Mouse (Mus musculus) heart, embryonic 16.5 days (tissue): ENCODE data around the gene G530012D18Rik. TPM values are rescaled to one million over a fixed set of nuclear protein-coding genes. Genes with fewer than 3 reads are reported as not detected.
"Not testable (repeated sequence)": the region's sequence is repeated elsewhere in the genome, so short reads cannot be mapped to it uniquely, and the experiment has no call there.

Source experiments
- ATAC-seq: fragments of 200-750 bp; cut with Nextera tagmentation; replicated peaks from 2 replicates; pipeline ENCODE4 v1.8.0; 2017; ENCODE audit warnings: moderate number of reproducible peaks; ENCODE audit not compliant: insufficient read depth, low FRiP score; ENCODE audit errors: extremely low read depth
- H3K27ac ChIP-seq: fragments of 300-500 bp; sonication (generic); 2 replicates; pipeline ENCODE4 v1.5.1; 2014; ENCODE audit warnings: mild to moderate bottlenecking, low read length, control low read depth, moderate library complexity
- H3K27me3 ChIP-seq: fragments of 300-500 bp; sonication (generic); 2 replicates; pipeline ENCODE4 v1.6.1; 2014; ENCODE audit warnings: low read length, mixed read lengths; ENCODE audit not compliant: control insufficient read depth, insufficient read depth
- H3K36me3 ChIP-seq: fragments of 300-500 bp; sonication (generic); 2 replicates; pipeline ENCODE4 v1.6.1; 2014; ENCODE audit not compliant: control insufficient read depth, insufficient read depth
- H3K4me1 ChIP-seq: fragments of 300-500 bp; sonication (generic); 2 replicates; pipeline ENCODE4 v1.6.1; 2014; ENCODE audit warnings: low read length, mixed read lengths; ENCODE audit not compliant: control insufficient read depth, insufficient read depth
- H3K4me2 ChIP-seq: fragments of 300-500 bp; sonication (generic); 2 replicates; pipeline ENCODE4 v1.6.1; 2014; ENCODE audit warnings: low read depth, mild to moderate bottlenecking, control low read depth, low read length
- H3K4me3 ChIP-seq: fragments of 300-500 bp; sonication (generic); 2 replicates; pipeline ENCODE4 v1.5.1; 2014; ENCODE audit warnings: mild to moderate bottlenecking, control low read depth, low read length
- H3K9ac ChIP-seq: fragments of 300-500 bp; sonication (generic); 2 replicates; pipeline ENCODE4 v1.6.1; 2014; ENCODE audit warnings: low read length, control low read depth
- H3K9me3 ChIP-seq: fragments of 300-500 bp; sonication (generic); replicated peaks from 2 replicates; pipeline ENCODE4 v1.6.1; 2016; ENCODE audit warnings: low read length; ENCODE audit not compliant: control insufficient read depth
- WGBS: fragments of 180-500 bp; shearing (Covaris S2); extraction: QIAGEN DNeasy Blood & Tissue Kit; methylation state at CpG from one replicate; pipeline ENCODE4 v1.1.7; 2014; 5-methylcytosine and 5-hydroxymethylcytosine counted together
- polyA plus RNA-seq: library from polyadenylated mRNA; unstranded; fragments of >200 nt; fragmentation: Nextera tagmentation; extraction: Ambion mirVana; gene quantifications from 2 replicates; pipeline ENCODE4 v1.2.1, GENCODE M21; 2015

G530012D18Rik gene
- polyA plus RNA-seq, 1 experiment from 2014 or later = not detected

GRCm38 (mm10) chr1:85580148-85580534, 4.7 kb downstream of the G530012D18Rik start:
- not testable (repeated sequence) for H3K4me2 ChIP-seq, H3K4me1 ChIP-seq, H3K36me3 ChIP-seq, H3K9ac ChIP-seq, ATAC-seq, H3K27ac ChIP-seq, H3K4me3 ChIP-seq, H3K27me3 ChIP-seq, H3K9me3 ChIP-seq
- WGBS = 82% methylated on average over 2 of the region's 4 CpGs

- H3K9me3 ChIP-seq, H3K4me1 ChIP-seq, H3K4me2 ChIP-seq, H3K27me3 ChIP-seq, H3K27ac ChIP-seq, H3K9ac ChIP-seq, H3K36me3 ChIP-seq, ATAC-seq, H3K4me3 ChIP-seq: not testable (repeated sequence)
- WGBS = 74% methylated on average over 3 of the region's 3 CpGs
These were observed 5.1 kb downstream of the G530012D18Rik start for GRCm38 (mm10) chr1:85580578-85580977.

GRCm38 (mm10) chr1:85581518-85581917, 6.0 kb downstream of the G530012D18Rik start:
- H3K4me3 ChIP-seq, H3K27me3 ChIP-seq, H3K9ac ChIP-seq, H3K36me3 ChIP-seq, H3K4me2 ChIP-seq, H3K27ac ChIP-seq, H3K9me3 ChIP-seq, ATAC-seq, H3K4me1 ChIP-seq: not testable (repeated sequence)
- 32% methylated on average over 5 of the region's 5 CpGs for WGBS

GRCm38 (mm10) chr1:85588697-85589096, 13.2 kb downstream of the G530012D18Rik start:
- not testable (repeated sequence) for H3K27me3 ChIP-seq, H3K4me3 ChIP-seq, H3K4me1 ChIP-seq, H3K27ac ChIP-seq, H3K36me3 ChIP-seq, H3K9ac ChIP-seq, ATAC-seq, H3K4me2 ChIP-seq, H3K9me3 ChIP-seq
- WGBS = 73% methylated on average over 1 of the region's 2 CpGs

GRCm38 (mm10) chr1:85592526-85592925, 17.1 kb downstream of the G530012D18Rik start:
- not testable (repeated sequence) for H3K9me3 ChIP-seq, H3K4me2 ChIP-seq, H3K9ac ChIP-seq, H3K4me3 ChIP-seq, H3K4me1 ChIP-seq, H3K27ac ChIP-seq, ATAC-seq, H3K27me3 ChIP-seq, H3K36me3 ChIP-seq
- WGBS = 84% methylated on average over 8 of the region's 8 CpGs

- not testable (repeated sequence) for ATAC-seq, H3K4me1 ChIP-seq, H3K27me3 ChIP-seq, H3K9ac ChIP-seq, H3K4me3 ChIP-seq, H3K4me2 ChIP-seq, H3K9me3 ChIP-seq, H3K36me3 ChIP-seq, H3K27ac ChIP-seq
- WGBS = 60% methylated on average over 16 of the region's 17 CpGs
These were observed 23.0 kb downstream of the G530012D18Rik start, which contains the start of gene Sp110 for GRCm38 (mm10) chr1:85598271-85599012. Sp110 (minus strand) TSS chr1:85598817.

- not testable (repeated sequence) for ATAC-seq
- WGBS = no CpG with 5 or more reads among the region's 5 CpGs
These were observed 24.6 kb downstream of the G530012D18Rik start, which contains the start of gene Sp140 for GRCm38 (mm10) chr1:85600078-85600477. Sp140 (plus strand) TSS chr1:85600378.

GRCm38 (mm10) chr1:85600794-85601193, 25.3 kb downstream of the G530012D18Rik start:
- not testable (repeated sequence) for H3K36me3 ChIP-seq, H3K4me3 ChIP-seq, H3K9ac ChIP-seq, H3K4me1 ChIP-seq, H3K27ac ChIP-seq, H3K27me3 ChIP-seq, H3K9me3 ChIP-seq, ATAC-seq
- WGBS = 52% methylated on average over 4 of the region's 4 CpGs
- H3K4me2 ChIP-seq = 0 out of 2 replicates have a peak overlapping the region, but pooled peaks have one; percentile 28

More at GRCm38 (mm10) chr1:85600078-85600477, 24.6 kb downstream of the G530012D18Rik start, which contains the start of gene Sp140:
- H3K4me2 ChIP-seq = 0 out of 2 replicates have a peak within 1 kb of the TSS, but pooled peaks have one; percentile 28
- H3K9ac ChIP-seq, H3K36me3 ChIP-seq, H3K27ac ChIP-seq, H3K9me3 ChIP-seq, H3K27me3 ChIP-seq, H3K4me3 ChIP-seq, H3K4me1 ChIP-seq: not testable (repeated sequence)

- not testable (repeated sequence) for H3K27me3 ChIP-seq, H3K9me3 ChIP-seq, H3K4me2 ChIP-seq, H3K27ac ChIP-seq, H3K9ac ChIP-seq, H3K36me3 ChIP-seq, ATAC-seq, H3K4me1 ChIP-seq, H3K4me3 ChIP-seq
- WGBS = no CpG with 5 or more reads among the region's 1 CpGs
These were observed 28.9 kb downstream of the G530012D18Rik start for GRCm38 (mm10) chr1:85604341-85604740.
